Mouse (Mus musculus) liver, postnatal 0 days (tissue): ENCODE data around the gene Hmcn1.

Experiments
- CTCF ChIP-seq: sonication (generic); IDR thresholded peaks from 2 replicates; pipeline ENCODE4 v1.5.1; 2016; ENCODE audit warnings: antibody characterized with exemption, low read depth
- EP300 ChIP-seq: IDR thresholded peaks from 2 replicates; pipeline ENCODE4 v1.6.1; 2016; ENCODE audit warnings: antibody characterized with exemption, low read depth, mild to moderate bottlenecking

GRCm38 (mm10) chr1:151000714-151001113 lies 7.5 kb upstream of the Hmcn1 start:
- TF ChIP-seq CTCF (no peak), EP300 (no peak)
